Mouse (Mus musculus) embryonic facial prominence, embryonic 11.5 days (tissue): Measurements from ENCODE around the gene 9530053A07Rik. TPM values are rescaled to one million over a fixed set of nuclear protein-coding genes. Genes with fewer than 3 reads are reported as not detected.

Source experiments
- ATAC-seq: fragments of 200-750 bp; cut with Nextera tagmentation; replicated peaks from 2 replicates; pipeline ENCODE4 v1.8.0; 2017; ENCODE audit warnings: low read depth; ENCODE audit not compliant: insufficient number of reproducible peaks, low FRiP score, low TSS enrichment
- DNase-seq: peaks from one replicate; pipeline ENCODE4 v3.0.0-alpha.2; 2015; ENCODE audit warnings: low spot score
- H3K27ac ChIP-seq: fragments of 300-500 bp; sonication (generic); replicated peaks from 2 replicates; pipeline ENCODE4 v1.5.1; 2014; ENCODE audit warnings: mild to moderate bottlenecking, low read depth, low read length, control low read depth
- H3K27me3 ChIP-seq: fragments of 300-500 bp; sonication (generic); 2 replicates; pipeline ENCODE4 v1.6.1; 2014; ENCODE audit warnings: mild to moderate bottlenecking, low read length, moderate library complexity, mixed read lengths; ENCODE audit not compliant: control insufficient read depth, insufficient read depth
- H3K36me3 ChIP-seq: fragments of 300-500 bp; sonication (generic); replicated peaks from 2 replicates; pipeline ENCODE4 v1.6.1; 2014; ENCODE audit warnings: low read depth, mild to moderate bottlenecking, low read length, moderate library complexity, mixed read lengths; ENCODE audit not compliant: control insufficient read depth, insufficient read depth
- H3K4me1 ChIP-seq: fragments of 300-500 bp; sonication (generic); 2 replicates; pipeline ENCODE4 v1.6.1; 2014; ENCODE audit warnings: low read length, mixed read lengths; ENCODE audit not compliant: control insufficient read depth, insufficient read depth
- H3K4me2 ChIP-seq: fragments of 300-500 bp; sonication (generic); 2 replicates; pipeline ENCODE4 v1.6.1; 2014; ENCODE audit warnings: low read depth, mild to moderate bottlenecking, control low read depth, low read length, moderate library complexity
- H3K4me3 ChIP-seq: fragments of 300-500 bp; sonication (generic); 2 replicates; pipeline ENCODE4 v1.5.1; 2014; ENCODE audit warnings: low read depth, low read length, control low read depth
- H3K9ac ChIP-seq: fragments of 300-500 bp; sonication (generic); replicated peaks from 2 replicates; pipeline ENCODE4 v1.6.1; 2014; ENCODE audit warnings: mild to moderate bottlenecking, control low read depth, low read length
- H3K9me3 ChIP-seq: fragments of 300-500 bp; sonication (generic); replicated peaks from 2 replicates; pipeline ENCODE4 v1.6.1; 2016; ENCODE audit warnings: mild to moderate bottlenecking, low read length, inconsistent platforms, mixed read lengths; ENCODE audit not compliant: control insufficient read depth
- WGBS: fragments of 180-500 bp; shearing (Covaris S2); extraction: QIAGEN DNeasy Blood & Tissue Kit; methylation state at CpG from one replicate; pipeline ENCODE4 v1.1.7; 2014; 5-methylcytosine and 5-hydroxymethylcytosine counted together
- polyA plus RNA-seq: library from polyadenylated mRNA; unstranded; fragments of >200 nt; fragmentation: Nextera tagmentation; extraction: Ambion mirVana; gene quantifications from 2 replicates; pipeline ENCODE4 v1.2.1, GENCODE M21; 2014

9530053A07Rik gene
- polyA plus RNA-seq, 1 experiment from 2014 or later = not detected

DNA sequence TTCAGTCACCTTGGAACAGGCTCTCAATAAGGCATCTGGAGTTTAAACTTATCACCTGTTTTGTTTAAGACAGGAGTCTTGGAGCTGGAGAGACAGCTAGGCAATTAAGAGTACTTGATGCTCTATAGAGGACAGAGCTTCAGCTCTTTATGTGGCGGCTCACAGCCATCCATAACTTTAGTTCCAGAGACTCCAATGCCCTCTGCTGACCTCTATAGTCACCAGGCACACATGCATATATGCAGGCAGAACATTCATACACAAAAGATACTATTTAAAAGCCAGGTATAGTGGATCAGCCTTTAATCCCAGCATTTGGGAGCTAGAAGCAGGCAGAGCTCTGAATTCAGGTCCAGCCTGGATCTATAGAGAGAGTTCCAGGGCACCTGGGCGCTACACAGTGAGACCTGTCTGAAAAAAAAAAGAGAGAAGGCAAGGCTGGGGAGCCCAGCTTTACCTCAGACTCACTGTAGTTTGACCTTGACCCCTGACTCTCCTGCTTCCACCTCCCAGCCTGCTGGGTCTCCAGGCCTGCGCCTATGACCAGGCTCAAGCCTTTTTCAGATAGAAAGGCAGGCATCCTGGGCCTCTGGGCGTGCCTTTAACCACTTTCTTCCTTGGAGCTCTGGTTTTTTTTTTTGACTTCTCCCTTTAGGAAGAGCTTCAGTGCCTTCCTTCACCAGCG, 66.3 kb downstream of the 9530053A07Rik start:
- H3K27ac ChIP-seq = no peak overlapping the region
- no peak for DNase-seq
- H3K4me1 ChIP-seq = no peaks in the 10 kb centered on the region
- no peak for ATAC-seq
- H3K4me2 ChIP-seq = no peak overlapping the region
- no peaks in the 10 kb centered on the region for H3K9me3 ChIP-seq
- H3K27me3 ChIP-seq = no peaks in the 10 kb centered on the region
- WGBS = 74% methylated on average over 5 of the region's 5 CpGs
- H3K4me3 ChIP-seq = no peak overlapping the region
- no peak overlapping the region for H3K9ac ChIP-seq
- H3K36me3 ChIP-seq = no peaks in the 10 kb centered on the region; the same call in 1 of the 2 replicates

DNA sequence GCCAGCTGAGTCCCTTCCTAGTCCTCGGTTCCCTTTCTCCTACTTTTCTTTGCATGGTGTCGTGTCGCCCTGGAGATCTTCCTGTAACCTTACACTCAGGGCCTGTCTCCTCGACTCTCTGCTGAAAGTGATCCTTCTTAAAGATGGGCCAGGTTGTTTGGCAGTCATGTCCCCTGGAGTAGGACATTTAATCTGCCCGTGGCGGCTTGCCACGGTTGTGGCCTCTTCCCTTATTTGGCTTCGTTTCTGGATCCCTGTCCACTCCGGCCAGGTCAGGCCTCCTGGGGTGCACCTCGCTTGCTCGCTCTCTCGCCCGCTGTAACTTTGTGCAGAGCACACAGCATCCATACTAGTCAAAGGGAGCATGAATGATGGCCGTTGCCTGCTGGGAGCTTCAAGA, 67.3 kb downstream of the 9530053A07Rik start:
- Histone ChIP-seq H3K9me3 (no peaks in the 10 kb centered on the region), H3K9ac (no peak overlapping the region), H3K4me3 (no peak overlapping the region), H3K4me1 (no peaks in the 10 kb centered on the region), H3K27me3 (no peaks in the 10 kb centered on the region), H3K36me3 (no peaks in the 10 kb centered on the region), H3K4me2 (no peak overlapping the region), H3K27ac (no peak overlapping the region)
- ATAC-seq (no peak), DNase-seq (no peak)
- 79% methylated on average over 14 of the region's 14 CpGs for WGBS

DNA sequence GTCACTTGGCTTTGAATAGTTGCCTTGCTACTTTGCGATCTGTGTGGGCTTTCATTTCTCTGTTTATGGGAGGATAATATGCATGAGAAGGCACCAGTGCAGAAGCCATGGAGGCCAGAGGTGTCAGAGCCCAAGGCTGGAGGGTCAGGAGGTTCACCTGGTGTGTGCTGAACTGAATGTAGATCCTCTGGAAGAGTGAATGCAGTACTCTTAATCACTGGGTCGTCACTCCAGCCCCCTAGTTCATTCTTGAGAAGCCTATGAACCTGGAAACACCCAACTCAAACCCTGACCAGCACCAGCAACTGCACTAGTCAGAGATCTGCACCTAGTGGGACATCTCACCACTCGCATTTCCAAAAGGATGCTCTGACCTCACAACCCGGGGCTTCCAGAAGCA, 69.8 kb downstream of the 9530053A07Rik start:
- Histone ChIP-seq H3K4me2 (no peak overlapping the region), H3K9me3 (no peaks in the 10 kb centered on the region), H3K4me1 (no peaks in the 10 kb centered on the region), H3K27me3 (no peaks in the 10 kb centered on the region), H3K27ac (no peak overlapping the region), H3K9ac (no peak overlapping the region), H3K36me3 (no peaks in the 10 kb centered on the region), H3K4me3 (no peak overlapping the region)
- 79% methylated on average over 4 of the region's 4 CpGs for WGBS
- ATAC-seq (no peak), DNase-seq (no peak)

DNA sequence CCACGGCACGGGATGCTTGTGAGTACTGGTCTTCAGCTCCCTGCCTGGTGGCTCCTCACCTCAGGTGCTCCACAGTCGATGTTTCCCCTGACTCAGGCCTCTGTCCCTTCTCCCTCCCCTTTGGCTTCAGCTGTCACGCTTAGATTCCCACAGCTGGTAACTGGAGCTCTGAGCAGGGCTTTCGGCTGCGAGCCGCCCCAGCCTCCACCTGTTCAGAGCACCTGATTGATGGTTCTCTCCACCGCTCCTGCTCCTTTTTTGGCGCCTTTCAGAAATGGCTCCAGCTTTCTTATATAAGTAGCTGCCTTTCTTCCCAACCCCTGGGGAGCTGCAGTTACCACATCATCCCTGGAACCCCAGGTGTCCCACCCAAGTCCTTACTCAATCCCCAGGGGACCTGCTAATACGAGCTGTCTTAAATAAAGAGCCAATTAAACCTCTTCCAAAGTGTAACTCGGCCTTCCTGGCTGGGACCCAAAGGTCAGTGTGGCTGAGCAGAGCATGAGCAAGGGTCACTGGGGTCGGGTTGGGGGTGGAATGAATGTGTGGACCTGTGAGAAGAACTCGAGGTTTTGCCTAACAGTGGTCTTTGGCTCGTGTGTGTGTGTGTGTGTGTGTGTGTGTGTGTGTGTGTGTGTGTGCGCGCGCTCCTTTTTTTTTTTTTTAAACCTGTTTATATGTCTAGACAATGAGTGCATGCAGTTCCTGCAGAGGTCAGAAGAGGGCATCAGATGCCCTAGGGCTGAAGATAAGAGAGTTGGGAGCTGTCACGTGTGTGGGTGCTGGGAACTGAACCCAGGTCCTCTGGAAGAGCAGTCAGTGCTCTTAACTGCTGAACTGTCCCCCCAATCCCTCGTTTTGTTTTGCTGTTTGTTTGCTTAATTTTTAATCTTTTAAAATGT, 74.2 kb downstream of the 9530053A07Rik start:
- WGBS = 58% methylated on average over 19 of the region's 19 CpGs
- Histone ChIP-seq H3K36me3 (no peaks in the 10 kb centered on the region), H3K9me3 (no peaks in the 10 kb centered on the region), H3K27me3 (no peaks in the 10 kb centered on the region), H3K4me3 (no peak overlapping the region), H3K27ac (no peak overlapping the region), H3K4me1 (no peaks in the 10 kb centered on the region), H3K4me2 (no peak overlapping the region), H3K9ac (no peak overlapping the region)
- DNase-seq = no peak
- no peak for ATAC-seq

DNA sequence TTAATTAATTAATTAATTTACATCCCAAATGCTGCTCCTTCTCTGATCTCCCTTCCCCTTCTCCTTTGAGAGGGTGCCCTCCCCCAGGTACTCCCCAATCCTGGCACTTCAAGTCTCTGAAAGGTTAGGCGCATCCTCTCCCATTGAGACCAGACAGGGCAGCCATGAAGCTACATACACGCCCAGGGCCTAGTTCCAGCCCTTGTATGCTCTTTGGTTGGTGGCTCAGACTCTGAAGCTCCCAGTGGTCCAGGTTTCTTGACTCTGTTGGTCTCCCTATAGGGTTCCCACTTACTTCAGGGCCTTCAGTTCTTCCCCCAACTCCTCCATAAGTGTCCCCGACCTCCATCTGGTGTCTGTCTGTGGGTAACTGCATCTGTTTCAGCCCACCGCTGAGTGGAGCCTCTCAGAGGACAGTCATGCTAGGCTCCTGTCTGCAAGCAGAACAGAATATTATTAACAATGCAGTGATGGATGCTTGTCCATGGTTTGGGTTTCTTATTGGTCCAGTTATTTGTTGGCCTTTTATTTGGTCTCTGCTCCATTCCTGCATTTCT, 76.9 kb downstream of the 9530053A07Rik start:
- ATAC-seq (no peak), DNase-seq (no peak)
- H3K4me1 ChIP-seq = no peaks in the 10 kb centered on the region

DNA sequence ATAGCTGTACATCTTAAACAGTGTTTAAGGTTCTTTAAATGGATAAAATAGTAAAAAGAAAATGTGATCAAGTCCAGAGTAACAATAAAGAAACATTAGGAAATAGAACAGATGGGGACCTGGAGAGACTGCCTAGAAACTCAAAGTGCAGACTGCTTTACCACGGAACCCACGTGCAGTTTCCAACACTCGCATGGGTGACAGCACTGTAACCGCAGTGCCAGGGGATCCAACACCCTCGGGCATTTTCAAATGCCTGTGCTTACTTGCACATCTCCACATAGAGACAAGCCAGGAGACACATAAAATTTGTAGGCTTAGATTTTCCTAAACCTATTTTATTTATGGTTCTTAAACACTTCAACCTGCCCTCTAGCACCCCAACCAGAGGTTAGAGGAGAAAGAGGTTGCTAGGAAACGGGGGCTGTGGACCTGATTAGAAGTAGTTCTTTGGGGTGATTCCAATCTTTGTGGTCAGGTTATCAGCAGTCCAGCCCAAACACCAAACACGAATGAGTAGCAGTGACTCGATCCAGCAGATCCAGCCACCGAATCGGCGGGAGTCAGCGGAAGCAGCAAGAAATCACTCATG, 79.2 kb downstream of the 9530053A07Rik start:
- 46% methylated on average over 12 of the region's 12 CpGs for WGBS
- Histone ChIP-seq H3K4me1 (no peaks in the 10 kb centered on the region), H3K9me3 (no peaks in the 10 kb centered on the region), H3K4me2 (peak overlapping the region; percentile 23), H3K27ac (no peak overlapping the region; the same call in 1 of the 2 replicates), H3K4me3 (peak overlapping the region; percentile 23), H3K27me3 (no peaks in the 10 kb centered on the region), H3K36me3 (no peaks in the 10 kb centered on the region), H3K9ac (peak overlapping the region; percentile 60)
- DNase-seq (no peak), ATAC-seq (no peak)

More for the DNA sequence above, 76.9 kb downstream of the 9530053A07Rik start:
- Histone ChIP-seq H3K27ac (no peak overlapping the region), H3K36me3 (no peaks in the 10 kb centered on the region), H3K4me3 (no peak overlapping the region), H3K27me3 (no peaks in the 10 kb centered on the region), H3K9ac (no peak overlapping the region), H3K9me3 (no peaks in the 10 kb centered on the region), H3K4me2 (no peak overlapping the region)
- 73% methylated on average over 4 of the region's 4 CpGs for WGBS

DNA sequence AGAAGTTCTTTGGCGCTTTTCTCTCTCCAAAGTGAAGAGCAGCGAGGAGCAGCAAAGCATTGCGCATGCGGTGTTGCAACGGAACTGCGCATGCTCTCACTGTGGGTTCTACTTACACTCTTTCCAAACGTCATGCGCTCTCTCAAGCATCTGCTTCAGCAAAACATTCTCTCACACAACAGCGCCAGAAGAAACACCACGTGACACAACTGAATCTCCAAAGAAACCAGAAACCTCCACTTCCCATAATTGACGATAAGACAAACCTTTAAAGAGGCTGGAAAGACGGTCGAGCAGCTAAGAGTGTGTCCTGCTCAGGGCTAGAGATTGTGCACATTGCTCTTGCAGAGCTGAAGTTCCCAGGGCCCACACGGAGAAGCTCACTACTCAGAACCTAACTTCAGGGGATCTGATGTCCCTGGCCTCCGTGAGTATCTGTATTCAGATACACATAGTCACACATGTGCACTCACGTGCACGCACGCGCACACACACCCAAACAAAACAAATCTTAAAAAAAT, 79.8 kb downstream of the 9530053A07Rik start:
- Histone ChIP-seq H3K27ac (no peak overlapping the region; the same call in 1 of the 2 replicates), H3K27me3 (no peaks in the 10 kb centered on the region), H3K4me3 (peak overlapping the region; percentile 23), H3K4me1 (no peaks in the 10 kb centered on the region), H3K9me3 (no peaks in the 10 kb centered on the region), H3K36me3 (no peaks in the 10 kb centered on the region), H3K9ac (peak overlapping the region; percentile 60), H3K4me2 (peak overlapping the region; percentile 23)
- ATAC-seq (no peak), DNase-seq (peak; percentile 74)
- WGBS = 54% methylated on average over 19 of the region's 19 CpGs
